Mouse (Mus musculus) CH12.LX (cell line): ENCODE results near the gene Coq8b.

ENCODE experiments used
- CHD2 ChIP-seq: IDR thresholded peaks from 2 replicates; pipeline ENCODE4 v1.6.1; 2011; ENCODE audit warnings: low read length, improper control_type of control experiment
- CTCF ChIP-seq, 2 experiments: IDR thresholded peaks in 1 of 2; conservative IDR thresholded peaks in 1 of 2; 2 replicates each; pipeline ENCODE4 v1.5.1; 2011 to 2012; ENCODE audit warnings: low read depth in 2 of 2, low read length in 2 of 2, improper control_type of control experiment in 1 of 2, inconsistent platforms in 1 of 2, mild to moderate bottlenecking in 1 of 2, moderate library complexity in 1 of 2
- EP300 ChIP-seq: IDR thresholded peaks from 2 replicates; pipeline ENCODE4 v1.6.1; 2011; ENCODE audit warnings: low read length, improper control_type of control experiment
- IRF4 ChIP-seq: IDR thresholded peaks from 2 replicates; pipeline ENCODE4 v1.6.1; 2014; ENCODE audit warnings: low read depth, mild to moderate bottlenecking, inconsistent platforms, low read length, improper control_type of control experiment
- PAX5 ChIP-seq: IDR thresholded peaks from 2 replicates; pipeline ENCODE4 v1.6.1; 2012; ENCODE audit warnings: low read length, inconsistent platforms, mixed read lengths
- POLR2A ChIP-seq: IDR thresholded peaks from 2 replicates; pipeline ENCODE4 v1.6.1; 2011; ENCODE audit warnings: low read depth, mild to moderate bottlenecking, improper control_type of control experiment, low read length
- UBTF ChIP-seq: IDR thresholded peaks from 2 replicates; pipeline ENCODE4 v1.6.1; 2012; ENCODE audit warnings: low read depth, mild to moderate bottlenecking, inconsistent platforms, low read length, improper control_type of control experiment, moderate library complexity

- no peak for TF ChIP-seq CHD2
- no peak for TF ChIP-seq IRF4
- no peak for TF ChIP-seq EP300
- TF ChIP-seq POLR2A: no peak
- no peak for TF ChIP-seq UBTF
- no peak for TF ChIP-seq CTCF (conservative IDR thresholded peaks at IDR 0.05 in 1 of 2, IDR thresholded peaks at IDR 0.05 in 1 of 2; ENCODE audit: low read depth in 2 of 2, low read length in 2 of 2)
- no peak for TF ChIP-seq PAX5
Measured at GRCm38 (mm10) chr7:27218586-27218985, 14.2 kb upstream of the Coq8b start.
